Mouse (Mus musculus): ENCODE measurements around the gene Mfap1a. TPM values are rescaled to one million over a fixed set of nuclear protein-coding genes. Genes with fewer than 3 reads are reported as not detected.

Gene Mfap1a
- 16.0 and 16.4 TPM in 2 replicates for polyA plus RNA-seq (2012; rRNA removed)

DNA sequence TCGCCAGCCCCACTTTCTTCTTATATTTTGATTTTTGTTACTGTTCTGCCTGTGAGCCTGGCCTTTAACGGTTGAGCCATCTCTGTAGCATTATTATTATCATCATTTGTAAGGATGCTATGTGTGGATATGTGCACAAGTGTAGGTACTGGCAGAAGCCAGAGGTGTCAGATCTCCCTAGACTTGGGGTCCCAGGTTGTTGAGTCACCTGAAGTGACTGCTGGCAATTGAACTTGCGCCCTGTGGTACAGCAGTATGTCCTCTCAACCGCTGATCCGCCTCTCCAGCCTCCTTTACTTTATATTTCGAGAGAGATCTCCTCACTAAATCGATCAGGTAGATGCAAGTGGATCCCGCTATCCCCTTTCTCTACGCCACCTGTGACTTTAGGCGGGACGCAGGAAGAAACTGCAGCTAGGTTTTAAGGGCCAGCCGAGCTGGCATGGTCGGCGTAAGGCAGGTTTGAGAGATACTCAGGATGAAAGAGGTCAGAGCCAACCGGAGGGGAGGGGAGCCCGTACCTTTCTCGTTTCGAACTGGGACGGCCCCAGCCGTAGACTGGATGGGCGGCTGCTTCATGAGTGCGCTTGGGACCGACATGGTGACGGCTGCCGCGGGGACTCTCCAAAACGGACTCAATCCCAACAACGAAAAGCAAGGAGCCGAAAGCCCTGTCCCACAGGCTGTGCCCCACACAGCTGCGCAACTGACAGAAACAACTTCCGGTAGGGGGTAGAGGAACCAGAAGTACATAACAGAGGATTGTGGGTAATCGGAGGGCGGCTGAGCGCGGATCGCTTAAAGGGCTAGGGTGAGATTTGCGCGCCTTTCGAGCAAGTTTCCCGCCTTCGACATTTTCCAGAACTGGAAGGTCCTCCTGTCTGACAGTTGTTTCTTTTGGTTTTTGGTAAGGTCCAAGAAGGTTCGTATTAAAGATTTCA lies at the start of gene Mfap1a, which contains the start of gene Wdr76:
Mfap1a (minus strand) TSS at position 724 of the 941 bp plus-strand sequence.
Wdr76 (plus strand) TSS at position 782 of the 941 bp plus-strand sequence.

DNA sequence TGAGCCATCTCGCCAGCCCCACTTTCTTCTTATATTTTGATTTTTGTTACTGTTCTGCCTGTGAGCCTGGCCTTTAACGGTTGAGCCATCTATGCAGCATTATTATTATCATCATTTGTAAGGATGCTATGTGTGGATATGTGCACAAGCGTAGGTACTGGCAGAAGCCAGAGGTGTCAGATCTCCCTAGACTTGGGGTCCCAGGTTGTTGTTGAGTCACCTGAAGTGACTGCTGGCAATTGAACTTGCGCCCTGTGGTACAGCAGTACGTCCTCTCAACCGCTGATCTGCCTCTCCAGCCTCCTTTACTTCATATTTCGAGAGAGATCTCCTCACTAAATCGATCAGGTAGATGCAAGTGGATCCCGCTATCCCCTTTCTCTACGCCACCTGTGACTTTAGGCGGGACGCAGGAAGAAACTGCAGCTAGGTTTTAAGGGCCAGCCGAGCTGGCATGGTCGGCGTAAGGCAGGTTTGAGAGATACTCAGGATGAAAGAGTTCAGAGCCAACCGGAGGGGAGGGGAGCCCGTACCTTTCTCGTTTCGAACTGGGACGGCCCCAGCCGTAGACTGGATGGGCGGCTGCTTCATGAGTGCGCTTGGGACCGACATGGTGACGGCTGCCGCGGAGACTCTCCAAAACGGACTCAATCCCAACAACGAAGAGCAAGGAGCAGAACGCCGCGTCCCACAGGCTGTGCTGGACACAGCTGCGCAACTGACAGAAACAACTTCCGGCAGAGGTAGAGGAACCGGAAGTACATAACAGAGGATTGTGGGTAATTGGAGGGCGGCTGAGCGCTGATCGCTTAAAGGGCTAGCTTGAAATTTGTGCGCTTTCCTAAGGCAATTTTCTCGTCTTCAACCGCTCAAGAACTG lies 32.9 kb downstream of the Mfap1a start, which contains the start of gene Mfap1b:
Mfap1b (minus strand) TSS at position 767 of the 879 bp plus-strand sequence.

DNA sequence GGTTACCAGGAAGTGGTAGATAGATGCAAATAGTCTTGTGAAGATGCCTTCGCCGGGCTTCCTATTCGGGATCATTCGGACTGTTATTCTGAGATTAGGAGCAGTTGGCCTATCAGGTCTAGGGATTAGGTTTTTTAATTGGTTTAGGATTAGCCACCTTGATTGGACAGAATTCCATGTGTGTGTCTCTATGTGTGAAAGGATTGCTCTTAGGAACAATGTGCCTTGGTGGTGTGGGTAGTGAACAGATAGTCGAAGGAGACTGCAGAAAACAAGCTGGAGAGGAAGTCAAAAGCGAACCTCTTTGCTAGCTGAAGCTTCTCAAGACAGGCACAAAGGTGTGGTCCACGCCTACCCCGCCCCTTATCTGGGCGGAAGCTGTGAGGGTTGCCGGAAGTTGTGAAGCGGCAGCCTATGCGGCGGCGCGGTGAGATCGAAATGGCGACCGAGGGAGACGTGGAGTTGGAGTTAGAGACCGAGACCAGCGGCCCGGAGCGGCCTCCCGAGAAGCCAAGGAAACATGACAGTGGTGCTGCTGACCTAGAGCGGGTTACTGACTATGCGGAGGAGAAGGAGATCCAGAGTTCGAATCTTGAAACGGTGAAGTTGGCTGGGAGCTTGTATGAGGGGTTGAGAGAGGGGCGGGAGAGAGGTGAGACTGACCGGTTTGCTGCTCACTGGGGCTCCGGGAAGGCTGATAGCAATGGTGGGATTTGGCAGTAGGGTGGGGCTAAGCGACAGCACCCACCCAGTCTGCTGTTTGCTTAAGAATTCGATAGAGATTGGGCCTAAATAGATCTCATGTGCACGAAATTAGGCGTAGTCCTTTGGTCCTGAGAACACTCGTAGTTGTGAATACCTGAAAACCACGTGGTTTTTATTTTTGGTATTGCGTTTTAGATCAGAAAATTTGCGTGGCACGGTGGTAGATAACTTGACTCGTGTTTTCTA lies 49.5 kb downstream of the Mfap1a start, which contains the start of gene Serinc4:
Serinc4 (minus strand) TSS at position 90 of the 951 bp plus-strand sequence.

DNA sequence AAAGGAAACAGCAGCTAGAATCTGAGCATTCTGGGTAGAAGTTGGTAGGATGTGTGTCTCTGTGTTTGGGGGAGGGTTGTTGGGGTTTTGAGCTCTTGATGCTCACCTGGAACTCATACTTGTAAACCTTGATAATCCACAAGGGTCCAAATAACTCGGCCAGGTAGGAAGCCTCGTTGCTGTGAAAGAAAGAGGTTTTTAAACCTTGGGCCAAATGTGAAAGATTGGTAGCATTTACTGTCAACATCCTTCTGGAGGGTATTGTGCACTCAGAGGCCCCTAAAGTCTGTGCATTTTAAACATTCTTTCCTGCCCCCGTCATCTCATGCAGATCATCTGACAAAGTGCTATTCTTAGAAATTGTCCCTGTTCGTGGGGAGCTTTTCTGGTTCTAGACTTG lies 53.5 kb downstream of the Mfap1a start, which contains the start of gene Hypk:
Hypk (plus strand) TSS at position 301 of the 400 bp plus-strand sequence.

GRCm38 (mm10) chr2:121448739-121449535 lies 57.5 kb downstream of the Mfap1a start, which contains the start of gene Serf2:
Serf2 (plus strand) TSS chr2:121449195.

DNA sequence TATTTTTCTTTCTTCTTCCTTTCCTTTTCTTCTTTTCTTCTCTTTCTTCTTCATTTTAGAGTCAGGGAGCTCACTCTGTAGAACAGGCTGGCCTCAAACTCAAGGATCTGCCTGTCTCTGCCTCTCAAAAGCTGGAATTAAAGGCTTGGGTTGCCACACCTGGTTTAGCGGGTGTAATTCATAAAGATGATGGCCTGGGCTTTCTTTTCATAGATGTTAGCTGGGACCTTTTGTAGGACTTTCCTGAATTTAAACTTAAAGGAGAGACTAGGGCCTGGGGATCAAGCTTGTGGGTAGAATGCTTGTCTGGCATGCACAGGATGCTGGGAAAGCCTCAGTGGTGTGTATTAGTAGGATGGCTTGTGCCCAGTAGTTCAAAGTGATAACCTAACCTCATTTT lies 62.3 kb downstream of the Mfap1a start, which contains the start of gene Ell3:
Ell3 (minus strand) TSS at position 101 of the 400 bp plus-strand sequence.

Other genes with a start within 250 kb of the Mfap1a start
- gene Trp53bp1, start 235.3 kb downstream of the Mfap1a start, polyA plus RNA-seq (2012; rRNA removed): 149 and 152 TPM in 2 replicates
- gene Map1a, start 217.1 kb downstream of the Mfap1a start, polyA plus RNA-seq (2012; rRNA removed): 13.2 and 15.6 TPM in 2 replicates
- 25.1 and 25.2 TPM in 2 replicates for gene Ppip5k1, start 151.3 kb downstream of the Mfap1a start, polyA plus RNA-seq (2012; rRNA removed)
- 37.0 and 45.0 TPM in 2 replicates for gene Ckmt1, start 149.0 kb downstream of the Mfap1a start, polyA plus RNA-seq (2012; rRNA removed)
- gene Strc, start 119.5 kb downstream of the Mfap1a start, polyA plus RNA-seq (2012; rRNA removed): 0.01 and 0.06 TPM in 2 replicates
- 130 and 184 TPM in 2 replicates for gene Pdia3, start 92.9 kb downstream of the Mfap1a start, polyA plus RNA-seq (2012; rRNA removed)
- 6.5 and 6.7 TPM in 2 replicates for gene Catsper2, start 92.9 kb downstream of the Mfap1a start, polyA plus RNA-seq (2012; rRNA removed)
- gene Ell3, start 62.4 kb downstream of the Mfap1a start, polyA plus RNA-seq (2012; rRNA removed): 0.29 and 1.2 TPM in 2 replicates
- 361 and 381 TPM in 2 replicates for gene Serf2, start 57.5 kb downstream of the Mfap1a start, polyA plus RNA-seq (2012; rRNA removed)
- gene Hypk, start 53.4 kb downstream of the Mfap1a start, polyA plus RNA-seq (2012; rRNA removed): 35.6 and 40.9 TPM in 2 replicates
- gene Serinc4, start 49.9 kb downstream of the Mfap1a start, polyA plus RNA-seq (2012; rRNA removed): 6.0 and 7.0 TPM in 2 replicates
- 22.8 and 23.3 TPM in 2 replicates for gene Mfap1b, start 32.6 kb downstream of the Mfap1a start, polyA plus RNA-seq (2012; rRNA removed)
- 8.6 and 11.5 TPM in 2 replicates for gene Wdr76, start 58 bp upstream of the Mfap1a start, polyA plus RNA-seq (2012; rRNA removed)

Measured in central nervous system, embryonic 14 days (tissue).